Mouse (Mus musculus) retina, postnatal 1 day (tissue): Measurements from ENCODE around the gene Btg1-ps2.
"Not testable (repeated sequence)": the region's sequence is repeated elsewhere in the genome, so short reads cannot be mapped to it uniquely, and the experiment has no call there.

Experiments
- DNase-seq: peaks from one replicate; pipeline ENCODE4 v3.0.0-alpha.2; 2012

The Btg1-ps2 gene

DNA sequence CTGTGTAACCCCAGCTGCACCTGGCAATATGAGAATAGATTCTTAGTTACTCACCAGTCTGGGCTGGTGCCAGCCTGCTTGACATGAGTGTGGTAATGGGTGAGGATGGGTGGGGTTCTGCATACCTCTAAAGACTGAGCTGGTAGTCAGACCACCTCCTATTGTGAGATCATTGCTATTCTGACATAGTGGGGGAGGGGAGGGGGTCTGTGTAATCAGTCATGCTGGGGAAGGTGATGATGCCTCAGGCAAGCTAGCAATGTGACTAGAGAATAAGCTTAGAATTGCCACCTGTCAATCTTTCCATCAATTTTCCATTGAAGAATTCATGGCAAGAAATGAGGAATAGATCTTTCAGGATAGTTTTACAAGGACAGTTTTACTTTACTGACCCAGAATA lies at the start of gene Btg1-ps2:
Btg1-ps2 (minus strand) TSS at position 101 of the 400 bp plus-strand sequence.
- not testable (repeated sequence) for DNase-seq

DNA sequence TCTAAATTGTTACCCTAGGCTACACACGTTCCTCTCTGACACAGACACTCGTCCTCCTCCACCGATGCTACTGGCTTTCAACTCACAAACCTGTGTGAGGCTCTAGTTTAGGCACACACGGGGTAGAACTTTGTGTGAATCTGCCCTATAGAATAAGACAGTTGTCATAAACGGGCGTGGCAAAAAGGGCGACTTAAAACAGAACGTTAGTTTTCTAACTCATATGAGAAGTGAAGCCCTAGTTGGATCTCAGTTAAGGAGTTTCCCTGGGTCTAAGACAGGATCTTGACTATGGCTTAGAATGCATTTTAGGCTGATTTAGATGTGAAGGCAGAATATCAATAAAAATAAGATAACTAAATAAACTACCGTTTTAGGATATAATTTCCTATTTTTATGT lies 42.1 kb upstream of the Btg1-ps2 start, which contains the start of gene Rhox11:
Rhox11 (minus strand) TSS at position 101 of the 400 bp plus-strand sequence.
- DNase-seq, result no peak

DNA sequence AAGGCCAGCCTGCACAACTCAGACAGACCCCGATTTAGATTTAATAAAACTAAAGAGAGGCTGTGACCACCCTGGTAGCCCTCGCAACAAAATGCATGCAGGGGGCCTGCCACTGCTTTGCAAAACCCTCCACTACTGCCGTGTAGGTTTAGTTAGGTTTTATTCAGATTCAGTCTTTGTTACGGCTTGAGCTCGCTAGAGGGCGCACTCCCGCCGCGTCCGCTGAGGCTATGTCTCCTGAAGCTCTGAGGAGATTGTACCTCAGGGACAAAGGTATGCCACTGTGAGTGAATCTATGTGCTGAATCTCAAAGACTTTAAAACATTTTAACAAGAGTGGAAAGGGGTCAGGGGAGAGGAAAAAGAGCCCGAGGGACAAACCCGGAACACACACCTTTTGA lies 41.3 kb upstream of the Btg1-ps2 start:
- peak; percentile 51 for DNase-seq

DNA sequence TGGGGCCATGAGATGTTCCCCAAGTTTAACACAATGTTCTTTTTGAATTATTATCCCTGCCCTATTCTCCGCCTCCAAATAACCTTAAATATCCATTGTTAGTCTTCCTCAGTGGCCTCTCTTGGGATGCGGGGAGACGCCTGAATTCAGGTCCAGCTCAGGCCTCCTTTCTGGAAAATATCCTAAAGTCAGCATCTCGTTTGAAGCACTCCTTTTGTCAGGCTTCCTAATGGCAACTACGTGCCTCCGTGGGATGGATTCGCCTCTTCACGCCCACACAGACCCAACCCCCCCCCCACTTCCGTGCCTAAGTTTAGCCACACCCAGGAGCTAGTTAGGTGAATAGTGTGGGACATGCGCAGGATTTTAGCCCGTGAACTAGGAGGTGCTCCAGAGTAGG lies 23.3 kb upstream of the Btg1-ps2 start, which contains the start of gene Rhox10:
Rhox10 (plus strand) TSS at position 301 of the 400 bp plus-strand sequence.
- DNase-seq, result no peak

DNA sequence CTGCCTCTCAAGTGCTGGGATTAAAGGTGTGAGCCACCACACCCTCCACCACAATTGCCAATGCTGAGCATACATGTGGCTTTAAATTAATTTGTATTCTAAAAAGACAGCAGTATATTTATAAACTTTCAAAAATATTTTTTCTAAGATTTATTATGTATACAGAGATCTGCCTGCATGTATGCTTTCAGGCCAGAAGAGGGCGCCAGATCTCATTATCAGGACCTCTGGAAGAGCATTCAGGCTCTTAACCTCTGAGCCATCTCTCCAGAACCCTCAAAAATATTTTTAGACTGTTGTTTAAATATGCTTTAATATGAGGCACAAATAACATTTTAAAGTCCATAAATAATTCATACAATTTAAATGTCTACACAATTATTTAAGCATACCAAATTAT lies 18.6 kb upstream of the Btg1-ps2 start:
- peak; percentile 23 for DNase-seq

DNA sequence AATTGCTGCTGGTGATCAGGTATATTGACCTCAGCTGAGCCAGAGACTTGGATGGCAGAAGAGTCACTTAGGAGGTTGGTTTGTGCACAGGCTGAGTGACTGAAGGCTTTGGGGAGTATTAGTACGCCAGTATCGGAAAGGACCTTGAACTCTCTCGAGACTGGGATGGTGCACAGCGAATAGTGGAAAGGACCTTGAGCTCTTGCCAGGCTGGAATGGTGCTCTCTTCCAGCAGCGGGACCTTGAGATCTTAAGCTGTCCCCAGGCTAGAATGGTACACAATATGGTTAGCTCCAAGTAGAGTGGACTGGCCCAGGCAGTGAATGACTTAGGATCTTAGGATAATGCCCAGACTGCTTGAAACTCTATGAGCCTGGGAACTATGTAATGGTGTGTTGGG lies 3.2 kb downstream of the Btg1-ps2 start:
- no peak for DNase-seq

DNA sequence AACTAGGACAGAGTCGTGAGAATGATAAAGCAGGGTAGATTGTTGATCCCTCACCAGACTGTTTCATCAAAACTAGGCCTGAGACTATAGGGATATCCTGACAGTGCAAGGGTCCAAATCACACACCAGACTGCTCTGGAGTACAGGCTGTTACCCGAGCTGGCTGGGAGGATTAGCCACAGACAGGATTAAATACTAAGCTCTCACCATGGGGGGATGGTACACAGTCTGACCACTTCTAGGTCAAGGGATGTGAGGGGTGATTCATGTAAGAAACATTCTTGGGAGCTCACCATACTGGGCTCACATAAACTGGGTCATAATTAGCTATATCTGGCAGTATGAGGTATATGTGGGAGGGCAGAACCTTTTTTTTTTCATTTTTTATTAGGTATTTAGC lies 9.1 kb downstream of the Btg1-ps2 start:
- peak; percentile 71 for DNase-seq

DNA sequence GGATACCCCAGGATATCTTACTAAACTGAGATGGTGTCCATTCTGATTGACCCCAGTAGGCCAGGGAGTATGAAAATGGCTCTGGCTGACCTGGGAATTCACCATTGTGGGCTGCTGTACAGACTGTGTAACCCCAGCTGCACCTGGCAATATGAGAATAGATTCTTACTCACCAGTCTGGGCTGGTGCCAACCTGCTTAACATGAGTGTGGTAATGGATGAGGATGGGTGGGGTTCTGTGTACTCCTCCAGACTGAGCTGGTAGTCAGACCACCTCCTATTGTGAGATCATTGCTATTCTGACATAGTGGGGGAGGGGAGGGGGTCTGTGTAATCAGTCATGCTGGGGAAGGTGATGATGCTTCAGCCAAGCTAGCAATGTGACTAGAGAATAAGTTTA lies 24.3 kb downstream of the Btg1-ps2 start, which contains the start of gene Btg1-ps1:
Btg1-ps1 (minus strand) TSS at position 219 of the 400 bp plus-strand sequence.
- DNase-seq, result not testable (repeated sequence)

DNA sequence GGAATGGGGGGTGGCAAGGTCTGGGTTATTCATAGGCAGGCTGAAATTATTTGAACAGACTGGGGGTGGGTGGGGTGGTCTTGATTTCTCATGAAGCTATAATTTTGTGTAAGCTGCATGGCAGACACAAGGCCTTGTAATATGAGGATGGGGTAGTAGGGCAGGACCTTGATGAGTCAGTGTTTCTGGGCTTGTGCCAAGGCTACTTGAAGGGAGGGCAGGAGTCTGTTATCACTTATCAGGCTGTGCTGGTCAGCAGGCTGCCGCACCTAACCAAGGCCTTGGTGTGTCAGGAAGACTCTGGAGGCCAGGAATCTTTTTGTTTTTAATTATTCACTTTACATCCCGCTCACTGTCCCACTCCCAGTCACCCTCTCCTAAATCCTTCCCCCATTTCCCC lies 34.2 kb downstream of the Btg1-ps2 start:
- DNase-seq, result no peak
